Mouse (Mus musculus): ENCODE data around the gene Lrch3. TPM values are rescaled to one million over a fixed set of nuclear protein-coding genes. Genes with fewer than 3 reads are reported as not detected.
"Not testable (repeated sequence)": the region's sequence is repeated elsewhere in the genome, so short reads cannot be mapped to it uniquely, and the experiment has no call there.

Lrch3 gene
- 45.4 and 46.6 TPM in 2 replicates for polyA plus RNA-seq (2016; fragmentation: Nextera tagmentation; extraction: Ambion mirVana)

GRCm38 (mm10) chr16:32913937-32914881, at the start of gene Lrch3:
TSS of gene Lrch3 (plus strand) at chr16:32914100.
- H3K36me3 ChIP-seq = no peaks in the 10 kb centered on the region
- peak within 1 kb of the TSS; percentile 96 for H3K4me3 ChIP-seq
- no peaks in the 10 kb centered on the region for H3K9me3 ChIP-seq
- WGBS = under 1% methylated on average over 85 of the region's 85 CpGs
- H3K4me2 ChIP-seq (replicated peaks) = peak within 1 kb of the TSS; percentile 69
- H3K27me3 ChIP-seq (replicated peaks) = no peaks in the 10 kb centered on the region
- H3K4me1 ChIP-seq = peaks cover 6% of the 10 kb centered on the region
- H3K27ac ChIP-seq = no peak within 1 kb of the TSS
- H3K9ac ChIP-seq = peak within 1 kb of the TSS; percentile 96
- peak; percentile 88 for ATAC-seq (ENCODE audit: low FRiP score, low read depth)

DNA sequence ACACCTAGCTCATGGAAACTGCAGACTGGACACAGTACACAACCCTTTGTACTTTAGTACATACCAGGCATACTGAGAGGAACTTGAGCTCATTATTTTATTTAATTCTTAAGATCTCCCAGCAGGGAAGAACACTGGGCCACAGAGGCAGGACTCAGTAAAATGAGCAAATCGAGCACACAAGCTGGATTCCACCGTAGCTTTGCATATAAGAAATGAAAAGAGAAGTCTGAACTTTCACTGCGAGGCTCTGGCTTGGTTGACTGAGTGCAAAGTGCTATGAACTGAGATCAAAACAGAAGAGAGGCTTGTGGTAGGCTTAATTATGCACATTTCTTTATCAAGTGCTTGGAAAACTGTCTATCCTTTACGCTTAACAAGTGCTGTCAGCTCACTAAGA, 48.5 kb upstream of the Lrch3 start:
- Histone ChIP-seq H3K9me3 (no peaks in the 10 kb centered on the region), H3K4me2 (replicated peaks) (no peak overlapping the region), H3K4me3 (no peak overlapping the region), H3K9ac (no peak overlapping the region), H3K27me3 (replicated peaks) (no peaks in the 10 kb centered on the region), H3K27ac (no peak overlapping the region), H3K36me3 (0 out of 2 replicates have a peak, but pooled peaks cover 6% of the 10 kb centered on the region), H3K4me1 (peaks cover 12% of the 10 kb centered on the region)
- 94% methylated on average over 4 of the region's 4 CpGs for WGBS
- no peak for ATAC-seq (ENCODE audit: low FRiP score, low read depth)

DNA sequence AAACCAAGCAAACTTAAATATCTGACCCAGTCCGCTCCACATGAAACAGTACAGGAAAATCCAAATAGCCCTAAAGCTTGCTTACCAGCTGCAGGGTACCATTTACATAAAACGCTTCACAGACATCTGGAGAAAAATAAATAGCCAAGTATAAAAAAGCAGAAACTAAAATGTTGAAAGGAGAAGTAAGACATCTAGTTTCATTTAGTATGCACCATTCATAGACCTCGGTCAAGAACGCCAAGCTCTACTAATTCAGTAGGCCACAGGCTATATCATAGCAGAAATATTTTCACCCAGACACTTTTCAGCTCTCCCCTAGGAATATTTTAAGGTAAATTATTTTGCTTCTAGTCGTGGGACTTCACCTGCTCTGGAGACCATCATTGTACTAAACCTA, 47.2 kb upstream of the Lrch3 start:
- peaks cover 12% of the 10 kb centered on the region for H3K4me1 ChIP-seq
- 89% methylated on average over 5 of the region's 5 CpGs for WGBS
- no peaks in the 10 kb centered on the region for H3K27me3 ChIP-seq (replicated peaks)
- ATAC-seq (ENCODE audit: low FRiP score, low read depth) = no peak
- H3K36me3 ChIP-seq = 0 out of 2 replicates have a peak, but pooled peaks cover 2% of the 10 kb centered on the region
- H3K9me3 ChIP-seq = no peaks in the 10 kb centered on the region
- no peak overlapping the region for H3K9ac ChIP-seq
- H3K27ac ChIP-seq = no peak overlapping the region
- H3K4me2 ChIP-seq (replicated peaks) = peak overlapping the region; percentile 87
- no peak overlapping the region for H3K4me3 ChIP-seq

DNA sequence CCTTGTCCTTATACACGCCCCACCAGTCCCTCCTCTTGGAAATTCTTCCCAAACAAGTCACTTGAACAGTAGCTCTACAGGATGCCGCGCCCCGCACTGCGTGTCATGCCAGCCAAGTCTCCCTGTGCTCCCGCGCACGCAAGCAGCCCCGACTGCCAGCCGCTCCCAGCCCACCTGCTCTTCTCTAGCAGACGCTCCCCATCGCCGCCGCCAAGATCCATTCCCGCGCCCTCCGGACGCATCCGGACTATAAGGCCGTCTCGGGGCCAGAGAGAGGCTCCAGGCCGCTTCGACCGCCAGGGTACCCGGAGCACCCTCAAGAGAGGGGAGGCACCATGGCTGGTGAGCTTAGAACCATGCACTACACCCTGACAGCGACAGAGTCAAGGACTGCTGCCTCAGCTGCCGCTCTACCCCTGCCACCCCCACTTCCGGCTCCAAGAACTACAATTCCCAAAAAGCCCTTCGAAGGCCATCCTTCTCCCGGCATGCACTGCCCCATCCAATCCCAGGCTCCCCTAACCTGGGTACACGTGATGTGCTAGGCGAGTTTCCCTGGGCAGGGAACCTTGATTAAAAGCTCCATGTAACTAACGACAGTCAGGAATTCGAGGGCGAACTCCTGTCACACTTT, 45.9 kb upstream of the Lrch3 start:
- peak overlapping the region; percentile 80 for H3K4me3 ChIP-seq
- under 1% methylated on average over 35 of the region's 35 CpGs for WGBS
- no peaks in the 10 kb centered on the region for H3K9me3 ChIP-seq
- peak overlapping the region; percentile 59 for H3K27ac ChIP-seq
- peak; percentile 98 for ATAC-seq (ENCODE audit: low FRiP score, low read depth)
- H3K9ac ChIP-seq = peak overlapping the region; percentile 77
- H3K27me3 ChIP-seq (replicated peaks) = no peaks in the 10 kb centered on the region
- 0 out of 2 replicates have a peak, but pooled peaks cover 2% of the 10 kb centered on the region for H3K36me3 ChIP-seq
- H3K4me1 ChIP-seq = peaks cover 12% of the 10 kb centered on the region
- H3K4me2 ChIP-seq (replicated peaks) = peak overlapping the region; percentile 87

DNA sequence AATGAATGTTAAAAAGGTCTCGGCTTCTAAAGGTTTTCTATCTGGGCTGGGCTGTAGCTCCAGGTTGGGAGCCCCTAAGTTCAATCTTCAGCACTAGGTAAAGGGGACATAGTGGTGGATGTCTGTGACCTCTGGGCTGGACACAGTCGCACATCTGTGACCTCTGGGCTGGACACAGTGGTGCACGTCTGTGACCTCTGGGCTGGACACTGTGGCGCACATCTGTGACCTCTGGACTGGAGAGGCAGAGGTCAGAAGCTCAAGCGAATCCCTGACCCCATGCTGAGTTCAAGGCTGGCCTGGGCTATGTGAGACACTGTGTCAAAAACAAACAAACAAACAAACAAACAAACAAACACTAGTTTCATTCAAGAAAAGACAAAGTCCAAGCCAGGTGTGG, 43.7 kb upstream of the Lrch3 start:
- Histone ChIP-seq H3K9ac (no peak overlapping the region), H3K36me3 (no peaks in the 10 kb centered on the region), H3K4me1 (peaks cover 12% of the 10 kb centered on the region), H3K27ac (no peak overlapping the region), H3K4me3 (no peak overlapping the region), H3K9me3 (no peaks in the 10 kb centered on the region), H3K4me2 (replicated peaks) (no peak overlapping the region), H3K27me3 (replicated peaks) (no peaks in the 10 kb centered on the region)
- no peak for ATAC-seq (ENCODE audit: low FRiP score, low read depth)
- 67% methylated on average over 5 of the region's 5 CpGs for WGBS

GRCm38 (mm10) chr16:32873366-32873765, 40.5 kb upstream of the Lrch3 start:
- WGBS = 49% methylated on average over 3 of the region's 3 CpGs
- Histone ChIP-seq H3K4me3 (no peak overlapping the region), H3K4me1 (no peaks in the 10 kb centered on the region), H3K9ac (no peak overlapping the region), H3K9me3 (no peaks in the 10 kb centered on the region), H3K27me3 (replicated peaks) (no peaks in the 10 kb centered on the region), H3K36me3 (no peaks in the 10 kb centered on the region), H3K4me2 (replicated peaks) (no peak overlapping the region), H3K27ac (no peak overlapping the region)
- ATAC-seq (ENCODE audit: low FRiP score, low read depth) = no peak

DNA sequence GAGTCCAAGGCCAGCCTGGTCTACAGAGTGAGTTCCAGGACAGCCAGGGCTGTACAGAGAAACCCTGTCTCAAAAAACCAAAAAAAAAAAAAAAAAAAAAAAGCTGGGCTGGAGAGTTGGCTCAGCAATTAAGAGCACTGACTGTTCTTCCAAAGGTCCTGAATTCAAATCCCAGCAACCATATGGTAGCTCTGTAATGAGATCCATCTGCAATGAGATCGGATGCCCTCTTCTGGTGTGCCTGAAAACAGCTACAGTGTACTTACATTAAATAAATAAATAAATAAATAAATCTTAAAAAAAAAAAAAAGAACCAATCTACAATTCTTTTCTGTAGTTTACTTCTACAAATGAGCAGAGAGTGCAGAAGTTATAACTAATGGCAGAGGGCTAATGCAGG, 38.6 kb upstream of the Lrch3 start:
- not testable (repeated sequence) for H3K4me2 ChIP-seq (replicated peaks); ATAC-seq (ENCODE audit: low FRiP score, low read depth); H3K4me3 ChIP-seq; H3K27me3 ChIP-seq (replicated peaks); H3K9me3 ChIP-seq; H3K36me3 ChIP-seq; H3K9ac ChIP-seq; H3K27ac ChIP-seq
- peaks cover 13% of the 10 kb centered on the region for H3K4me1 ChIP-seq
- 77% methylated on average over 1 of the region's 1 CpGs for WGBS

DNA sequence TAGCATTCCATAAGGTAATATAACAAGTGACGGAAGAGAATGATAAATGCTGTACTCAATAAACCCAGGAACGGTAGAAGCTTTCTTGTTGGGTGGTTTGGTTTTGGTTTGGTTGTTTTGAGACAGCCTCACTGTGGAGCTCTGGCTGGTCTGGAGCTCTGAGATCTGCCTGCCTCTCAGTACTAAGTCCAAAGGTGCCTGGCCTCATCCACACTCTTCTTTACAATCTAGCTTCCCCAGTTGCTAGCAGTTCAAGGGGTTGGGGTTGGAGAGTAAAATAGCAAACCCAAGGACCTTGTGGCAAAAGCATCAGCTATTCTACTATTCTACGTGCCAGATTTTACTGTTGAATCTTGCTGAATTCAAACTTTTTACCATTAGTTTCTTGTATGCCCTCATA, 38.1 kb upstream of the Lrch3 start:
- H3K9me3 ChIP-seq = no peaks in the 10 kb centered on the region
- no peak overlapping the region for H3K9ac ChIP-seq
- peaks cover 13% of the 10 kb centered on the region for H3K4me1 ChIP-seq
- H3K4me2 ChIP-seq (replicated peaks) = no peak overlapping the region
- no peaks in the 10 kb centered on the region for H3K27me3 ChIP-seq (replicated peaks)
- WGBS = 94% methylated on average over 3 of the region's 3 CpGs
- no peaks in the 10 kb centered on the region for H3K36me3 ChIP-seq
- H3K4me3 ChIP-seq = no peak overlapping the region
- ATAC-seq (ENCODE audit: low FRiP score, low read depth) = no peak
- H3K27ac ChIP-seq = no peak overlapping the region

GRCm38 (mm10) chr16:32876831-32877230, 37.1 kb upstream of the Lrch3 start:
- WGBS = 38% methylated on average over 9 of the region's 9 CpGs
- Histone ChIP-seq H3K27ac (no peak overlapping the region), H3K4me3 (peak overlapping the region; percentile 88), H3K4me2 (replicated peaks) (peak overlapping the region; percentile 82), H3K36me3 (no peaks in the 10 kb centered on the region), H3K9me3 (no peaks in the 10 kb centered on the region), H3K9ac (peak overlapping the region; percentile 88; the same call in 1 of the 2 replicates), H3K4me1 (peaks cover 16% of the 10 kb centered on the region), H3K27me3 (replicated peaks) (no peaks in the 10 kb centered on the region)
- ATAC-seq (ENCODE audit: low FRiP score, low read depth) = no peak

DNA sequence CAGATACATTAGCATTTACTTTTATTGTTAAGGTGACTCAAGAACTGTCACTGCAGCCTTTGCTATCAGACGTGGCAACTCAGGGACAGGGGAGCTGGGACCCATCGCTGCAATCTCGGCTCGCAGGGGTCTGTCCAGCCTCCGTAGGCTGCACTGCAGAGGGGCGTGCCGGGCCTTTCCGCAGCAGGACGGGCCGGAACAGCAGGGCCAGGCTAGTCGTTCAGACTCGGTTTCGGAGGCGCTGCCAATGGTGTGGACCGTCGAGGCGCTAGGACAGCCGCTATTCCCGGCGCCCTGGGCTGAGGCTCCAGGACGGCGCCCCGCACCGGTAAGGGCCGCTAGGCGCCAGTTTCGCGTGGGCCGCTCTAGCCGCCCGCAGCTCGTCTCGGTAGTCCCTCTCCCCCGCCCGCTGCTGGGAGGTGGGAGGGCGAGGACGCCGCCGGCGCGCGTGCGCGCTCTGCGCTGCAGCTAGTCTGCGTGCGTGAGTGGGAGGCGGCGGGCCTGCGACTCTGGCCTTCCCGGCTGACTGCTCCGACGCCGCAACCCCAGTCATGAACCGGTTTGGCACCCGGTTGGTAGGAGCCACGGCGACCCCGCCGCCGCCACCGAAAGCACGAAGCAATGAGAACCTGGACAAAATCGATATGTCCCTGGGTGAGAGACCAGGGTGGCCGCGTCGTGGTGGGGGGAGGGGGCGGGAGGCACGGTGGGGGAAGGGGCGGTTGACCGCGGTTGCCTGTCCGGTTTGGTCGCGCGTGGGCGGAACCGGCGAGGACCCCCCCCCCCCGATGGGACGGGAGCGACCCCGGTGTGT, 36.4 kb upstream of the Lrch3 start, which contains the start of the genes Fyttd1 and Rubcn:
Gene Fyttd1 (plus strand): TSS at position 158 of the 814 bp plus-strand sequence.
Gene Rubcn (minus strand): TSS at position 424 of the 814 bp plus-strand sequence.
- Histone ChIP-seq H3K9ac (peak within 1 kb of the TSS; percentile 88), H3K27ac (peak within 1 kb of the TSS; percentile 77), H3K4me3 (peak within 1 kb of the TSS; percentile 88), H3K36me3 (no peaks in the 10 kb centered on the region), H3K27me3 (replicated peaks) (no peaks in the 10 kb centered on the region), H3K4me1 (peaks cover 18% of the 10 kb centered on the region), H3K9me3 (no peaks in the 10 kb centered on the region), H3K4me2 (replicated peaks) (peak within 1 kb of the TSS; percentile 82)
- ATAC-seq (ENCODE audit: low FRiP score, low read depth) = peak; percentile 94
- 1% methylated on average over 75 of the region's 83 CpGs for WGBS

GRCm38 (mm10) chr16:32878157-32878598, 35.7 kb upstream of the Lrch3 start:
- Histone ChIP-seq H3K27ac (peak overlapping the region; percentile 77), H3K4me1 (peaks cover 18% of the 10 kb centered on the region), H3K36me3 (no peaks in the 10 kb centered on the region), H3K9me3 (no peaks in the 10 kb centered on the region), H3K27me3 (replicated peaks) (no peaks in the 10 kb centered on the region), H3K9ac (peak overlapping the region; percentile 88), H3K4me3 (peak overlapping the region; percentile 88), H3K4me2 (replicated peaks) (peak overlapping the region; percentile 82)
- under 1% methylated on average over 34 of the region's 34 CpGs for WGBS
- ATAC-seq (ENCODE audit: low FRiP score, low read depth) = peak; percentile 76

Measured in neural tube, embryonic 12.5 days (tissue).